Mouse (Mus musculus): ENCODE data around the gene Gm12184. TPM values are rescaled to one million over a fixed set of nuclear protein-coding genes. Genes with fewer than 3 reads are reported as not detected.
A peak's percentile ranks its signal among the peaks of the same experiment; 100 is the strongest.
"Not testable (repeated sequence)": the region's sequence is repeated elsewhere in the genome, so short reads cannot be mapped to it uniquely, and the experiment has no call there.

Gene Gm12184
- polyA plus RNA-seq, 1 experiment, result 28.7 TPM

- no peak for DNase-seq (ENCODE audit: extremely low spot score in 1 of 2, low spot score in 1 of 2)
Measured at GRCm38 (mm10) chr11:48824311-48824830, 2.1 kb downstream of the Gm12184 start.

- DNase-seq (ENCODE audit: extremely low spot score in 1 of 2, low spot score in 1 of 2), result peak in 1 of 2 experiments; percentile 77
Measured at GRCm38 (mm10) chr11:48823536-48823972, 2.9 kb downstream of the Gm12184 start.

- no peak for DNase-seq (ENCODE audit: extremely low spot score in 1 of 2, low spot score in 1 of 2)
Measured at GRCm38 (mm10) chr11:48822768-48823512, 3.5 kb downstream of the Gm12184 start.

GRCm38 (mm10) chr11:48821299-48821698 lies 5.2 kb downstream of the Gm12184 start:
- DNase-seq (ENCODE audit: extremely low spot score in 1 of 2, low spot score in 1 of 2), result not testable (repeated sequence)

- no peak for DNase-seq (ENCODE audit: extremely low spot score in 1 of 2, low spot score in 1 of 2)
Measured at GRCm38 (mm10) chr11:48820308-48820674, 6.2 kb downstream of the Gm12184 start.

- DNase-seq (ENCODE audit: extremely low spot score in 1 of 2, low spot score in 1 of 2), result no peak
Measured at GRCm38 (mm10) chr11:48819614-48820307, 6.7 kb downstream of the Gm12184 start.

- peak; percentile 79 to 97 for DNase-seq (ENCODE audit: extremely low spot score in 1 of 2, low spot score in 1 of 2)
Measured at GRCm38 (mm10) chr11:48818346-48818745, 8.1 kb downstream of the Gm12184 start.

- no peak for DNase-seq (ENCODE audit: extremely low spot score in 1 of 2, low spot score in 1 of 2)
Measured at GRCm38 (mm10) chr11:48817794-48818193, 8.7 kb downstream of the Gm12184 start.

GRCm38 (mm10) chr11:48816800-48817665 lies 9.4 kb downstream of the Gm12184 start, which contains the start of gene Trim41:
Gene Trim41 (minus strand): TSS chr11:48817353.
- DNase-seq (ENCODE audit: extremely low spot score in 1 of 2, low spot score in 1 of 2), result peak; percentile 97 to 99

- DNase-seq (ENCODE audit: extremely low spot score in 1 of 2, low spot score in 1 of 2), result peak in 1 of 2 experiments; percentile 47
Measured at GRCm38 (mm10) chr11:48816281-48816781, 10.1 kb downstream of the Gm12184 start.

- no peak for DNase-seq (ENCODE audit: extremely low spot score in 1 of 2, low spot score in 1 of 2)
Measured at GRCm38 (mm10) chr11:48815851-48816250, 10.6 kb downstream of the Gm12184 start.

- no peak for DNase-seq (ENCODE audit: extremely low spot score in 1 of 2, low spot score in 1 of 2)
Measured at GRCm38 (mm10) chr11:48813782-48814181, 12.7 kb downstream of the Gm12184 start.

- no peak for DNase-seq (ENCODE audit: extremely low spot score in 1 of 2, low spot score in 1 of 2)
Measured at GRCm38 (mm10) chr11:48810142-48810541, 16.3 kb downstream of the Gm12184 start.

- DNase-seq (ENCODE audit: extremely low spot score in 1 of 2, low spot score in 1 of 2), result no peak
Measured at GRCm38 (mm10) chr11:48809434-48809830, 17.0 kb downstream of the Gm12184 start.

- peak in 1 of 2 experiments; percentile 37 for DNase-seq (ENCODE audit: extremely low spot score in 1 of 2, low spot score in 1 of 2)
Measured at GRCm38 (mm10) chr11:48808737-48809433, 17.6 kb downstream of the Gm12184 start.

- DNase-seq (ENCODE audit: extremely low spot score in 1 of 2, low spot score in 1 of 2), result no peak
Measured at GRCm38 (mm10) chr11:48808304-48808646, 18.2 kb downstream of the Gm12184 start.

- DNase-seq (ENCODE audit: extremely low spot score in 1 of 2, low spot score in 1 of 2), result no peak
Measured at GRCm38 (mm10) chr11:48807563-48808303, 18.7 kb downstream of the Gm12184 start.

- peak in 1 of 2 experiments; percentile 60 for DNase-seq (ENCODE audit: extremely low spot score in 1 of 2, low spot score in 1 of 2)
Measured at GRCm38 (mm10) chr11:48806856-48807562, 19.4 kb downstream of the Gm12184 start.

- DNase-seq (ENCODE audit: extremely low spot score in 1 of 2, low spot score in 1 of 2), result no peak
Measured at GRCm38 (mm10) chr11:48804922-48805321, 21.5 kb downstream of the Gm12184 start.

Data from frontal cortex, adult 2 months (tissue).